Mouse (Mus musculus): ENCODE data around the gene Pfdn6. TPM values are rescaled to one million over a fixed set of nuclear protein-coding genes. Genes with fewer than 3 reads are reported as not detected.

Gene Pfdn6
- polyA plus RNA-seq, 1 experiment = 89.6 TPM

- TF ChIP-seq POLR2A (IDR thresholded peaks at IDR 0.05; ENCODE audit: borderline replicate concordance, control insufficient read depth, low read depth, low read length) (no peak), CTCF (IDR thresholded peaks at IDR 0.05; ENCODE audit: control insufficient read depth, insufficient read depth, low read length) (no peak)
- WGBS = 79% methylated on average over 3 of the region's 3 CpGs
Measured at GRCm38 (mm10) chr17:33973572-33973971, 33.4 kb upstream of the Pfdn6 start.

GRCm38 (mm10) chr17:33972691-33973090, 32.5 kb upstream of the Pfdn6 start:
- no peak overlapping the region for H3K4me3 ChIP-seq (replicated peaks; ENCODE audit: control insufficient read depth, low read depth, low read length)
- TF ChIP-seq CTCF (IDR thresholded peaks at IDR 0.05; ENCODE audit: control insufficient read depth, insufficient read depth, low read length) (no peak), POLR2A (IDR thresholded peaks at IDR 0.05; ENCODE audit: borderline replicate concordance, control insufficient read depth, low read depth, low read length) (no peak)
- no peaks in the 10 kb centered on the region for H3K4me1 ChIP-seq (ENCODE audit: control insufficient read depth, insufficient read depth, low read length)
- 29% methylated on average over 1 of the region's 1 CpGs for WGBS
- no peak overlapping the region for H3K27ac ChIP-seq (ENCODE audit: control insufficient read depth, insufficient read depth, low read depth, low read length, poor library complexity)

More at GRCm38 (mm10) chr17:33973572-33973971, 33.4 kb upstream of the Pfdn6 start:
- no peaks in the 10 kb centered on the region for H3K4me1 ChIP-seq (ENCODE audit: control insufficient read depth, insufficient read depth, low read length)
- no peak overlapping the region for H3K27ac ChIP-seq (ENCODE audit: control insufficient read depth, insufficient read depth, low read depth, low read length, poor library complexity)
- H3K4me3 ChIP-seq (replicated peaks; ENCODE audit: control insufficient read depth, low read depth, low read length) = no peak overlapping the region

- WGBS = 83% methylated on average over 4 of the region's 4 CpGs
- Histone ChIP-seq H3K4me1 (ENCODE audit: control insufficient read depth, insufficient read depth, low read length) (no peaks in the 10 kb centered on the region), H3K4me3 (replicated peaks; ENCODE audit: control insufficient read depth, low read depth, low read length) (no peak overlapping the region), H3K27ac (ENCODE audit: control insufficient read depth, insufficient read depth, low read depth, low read length, poor library complexity) (no peak overlapping the region)
- no peak for TF ChIP-seq POLR2A (IDR thresholded peaks at IDR 0.05; ENCODE audit: borderline replicate concordance, control insufficient read depth, low read depth, low read length)
- TF ChIP-seq CTCF (IDR thresholded peaks at IDR 0.05; ENCODE audit: control insufficient read depth, insufficient read depth, low read length) = peak; percentile 42; the same call in 1 of the 2 replicates
Measured at GRCm38 (mm10) chr17:33969394-33969793, 29.3 kb upstream of the Pfdn6 start.

- Histone ChIP-seq H3K4me3 (replicated peaks; ENCODE audit: control insufficient read depth, low read depth, low read length) (no peak overlapping the region), H3K4me1 (ENCODE audit: control insufficient read depth, insufficient read depth, low read length) (no peaks in the 10 kb centered on the region), H3K27ac (ENCODE audit: control insufficient read depth, insufficient read depth, low read depth, low read length, poor library complexity) (no peak overlapping the region)
- no peak for TF ChIP-seq CTCF (IDR thresholded peaks at IDR 0.05; ENCODE audit: control insufficient read depth, insufficient read depth, low read length)
- TF ChIP-seq POLR2A (IDR thresholded peaks at IDR 0.05; ENCODE audit: borderline replicate concordance, control insufficient read depth, low read depth, low read length) = no peak
- WGBS = 30% methylated on average over 5 of the region's 5 CpGs
Measured at GRCm38 (mm10) chr17:33968927-33969326, 28.8 kb upstream of the Pfdn6 start.

- H3K27ac ChIP-seq (ENCODE audit: control insufficient read depth, insufficient read depth, low read depth, low read length, poor library complexity) = no peak overlapping the region
- WGBS = under 1% methylated on average over 9 of the region's 9 CpGs
Measured at GRCm38 (mm10) chr17:33968489-33968888, 28.3 kb upstream of the Pfdn6 start.

GRCm38 (mm10) chr17:33965846-33966550, 25.9 kb upstream of the Pfdn6 start:
- TF ChIP-seq CTCF (IDR thresholded peaks at IDR 0.05; ENCODE audit: control insufficient read depth, insufficient read depth, low read length) (no peak), POLR2A (IDR thresholded peaks at IDR 0.05; ENCODE audit: borderline replicate concordance, control insufficient read depth, low read depth, low read length) (no peak)
- H3K27ac ChIP-seq (ENCODE audit: control insufficient read depth, insufficient read depth, low read depth, low read length, poor library complexity) = no peak overlapping the region
- H3K4me3 ChIP-seq (replicated peaks; ENCODE audit: control insufficient read depth, low read depth, low read length) = no peak overlapping the region
- 89% methylated on average over 16 of the region's 16 CpGs for WGBS
- no peaks in the 10 kb centered on the region for H3K4me1 ChIP-seq (ENCODE audit: control insufficient read depth, insufficient read depth, low read length)

More at GRCm38 (mm10) chr17:33968489-33968888, 28.3 kb upstream of the Pfdn6 start:
- Histone ChIP-seq H3K4me1 (ENCODE audit: control insufficient read depth, insufficient read depth, low read length) (no peaks in the 10 kb centered on the region), H3K4me3 (replicated peaks; ENCODE audit: control insufficient read depth, low read depth, low read length) (no peak overlapping the region)
- TF ChIP-seq CTCF (IDR thresholded peaks at IDR 0.05; ENCODE audit: control insufficient read depth, insufficient read depth, low read length) = peak; percentile 92
- no peak for TF ChIP-seq POLR2A (IDR thresholded peaks at IDR 0.05; ENCODE audit: borderline replicate concordance, control insufficient read depth, low read depth, low read length)

GRCm38 (mm10) chr17:33965082-33965845, 25.1 kb upstream of the Pfdn6 start:
- WGBS = 87% methylated on average over 17 of the region's 17 CpGs
- Histone ChIP-seq H3K4me1 (ENCODE audit: control insufficient read depth, insufficient read depth, low read length) (no peaks in the 10 kb centered on the region), H3K4me3 (replicated peaks; ENCODE audit: control insufficient read depth, low read depth, low read length) (no peak overlapping the region), H3K27ac (ENCODE audit: control insufficient read depth, insufficient read depth, low read depth, low read length, poor library complexity) (no peak overlapping the region)
- TF ChIP-seq POLR2A (IDR thresholded peaks at IDR 0.05; ENCODE audit: borderline replicate concordance, control insufficient read depth, low read depth, low read length) (no peak), CTCF (IDR thresholded peaks at IDR 0.05; ENCODE audit: control insufficient read depth, insufficient read depth, low read length) (no peak)

GRCm38 (mm10) chr17:33962876-33963275, 22.7 kb upstream of the Pfdn6 start:
- no peaks in the 10 kb centered on the region for H3K4me1 ChIP-seq (ENCODE audit: control insufficient read depth, insufficient read depth, low read length)
- 89% methylated on average over 7 of the region's 7 CpGs for WGBS
- no peak overlapping the region for H3K27ac ChIP-seq (ENCODE audit: control insufficient read depth, insufficient read depth, low read depth, low read length, poor library complexity)
- TF ChIP-seq POLR2A (IDR thresholded peaks at IDR 0.05; ENCODE audit: borderline replicate concordance, control insufficient read depth, low read depth, low read length) = no peak
- TF ChIP-seq CTCF (IDR thresholded peaks at IDR 0.05; ENCODE audit: control insufficient read depth, insufficient read depth, low read length) = no peak
- no peak overlapping the region for H3K4me3 ChIP-seq (replicated peaks; ENCODE audit: control insufficient read depth, low read depth, low read length)
